Mouse (Mus musculus) liver, postnatal 0 days (tissue): ENCODE measurements around the gene Pmm1. TPM values are rescaled to one million over a fixed set of nuclear protein-coding genes. Genes with fewer than 3 reads are reported as not detected.
A peak's percentile ranks its signal among the peaks of the same experiment; 100 is the strongest.

Experiments used
- ATAC-seq: fragments of 200-750 bp; cut with Nextera tagmentation; 2 replicates; pipeline ENCODE4 v1.8.0; 2017; ENCODE audit warnings: mild to moderate bottlenecking, moderate library complexity
- DNase-seq: peaks from one replicate; pipeline ENCODE4 v3.0.0-alpha.2; 2016
- H3K27ac ChIP-seq: fragments of 300-500 bp; sonication (generic); 2 replicates; pipeline ENCODE4 v1.5.1; 2014; ENCODE audit warnings: antibody characterized with exemption, moderate library complexity, mild to moderate bottlenecking, low read depth
- H3K27me3 ChIP-seq: fragments of 300-500 bp; sonication (generic); 2 replicates; pipeline ENCODE4 v1.6.1; 2014; ENCODE audit warnings: low read length, control low read depth, mixed read lengths; ENCODE audit not compliant: insufficient read depth
- H3K36me3 ChIP-seq: fragments of 300-500 bp; sonication (generic); replicated peaks from 2 replicates; pipeline ENCODE4 v1.6.1; 2014; ENCODE audit warnings: mild to moderate bottlenecking, control low read depth, low read length, moderate library complexity, mixed read lengths; ENCODE audit not compliant: insufficient read depth
- H3K4me1 ChIP-seq: fragments of 300-500 bp; sonication (generic); 2 replicates; pipeline ENCODE4 v1.6.1; 2014; ENCODE audit warnings: antibody characterized with exemption, mild to moderate bottlenecking, control low read depth; ENCODE audit not compliant: insufficient read depth
- H3K4me2 ChIP-seq: fragments of 300-500 bp; sonication (generic); 2 replicates; pipeline ENCODE4 v1.6.1; 2014; ENCODE audit warnings: low read depth, mild to moderate bottlenecking, low read length, moderate library complexity, mixed read lengths
- H3K4me3 ChIP-seq: fragments of 300-500 bp; sonication (generic); 2 replicates; pipeline ENCODE4 v1.5.1; 2014; ENCODE audit warnings: low read depth, low read length
- H3K9ac ChIP-seq: fragments of 300-500 bp; sonication (generic); replicated peaks from 2 replicates; pipeline ENCODE4 v1.6.1; 2014; ENCODE audit warnings: mild to moderate bottlenecking, moderate library complexity
- H3K9me3 ChIP-seq: fragments of 300-500 bp; sonication (generic); 2 replicates; pipeline ENCODE4 v1.6.1; 2016; ENCODE audit warnings: mild to moderate bottlenecking, control low read depth, low read length, mixed read lengths
- CTCF ChIP-seq: sonication (generic); IDR thresholded peaks from 2 replicates; pipeline ENCODE4 v1.5.1; 2016; ENCODE audit warnings: antibody characterized with exemption, low read depth
- EP300 ChIP-seq: IDR thresholded peaks from 2 replicates; pipeline ENCODE4 v1.6.1; 2016; ENCODE audit warnings: antibody characterized with exemption, low read depth, mild to moderate bottlenecking
- WGBS: fragments of 180-500 bp; shearing (Covaris S2); extraction: QIAGEN DNeasy Blood & Tissue Kit; methylation state at CpG from one replicate; pipeline ENCODE4 v1.1.7; 2014; ENCODE audit not compliant: insufficient replicate concordance; 5-methylcytosine and 5-hydroxymethylcytosine counted together
- polyA plus RNA-seq: library from polyadenylated mRNA; unstranded; fragments of >200 nt; fragmentation: Nextera tagmentation; extraction: Ambion mirVana; gene quantifications from 2 replicates; pipeline ENCODE4 v1.2.1, GENCODE M21; 2015

Gene Pmm1
- polyA plus RNA-seq, 1 experiment from 2014 or later = 10.1 TPM

- peaks cover 13% of the 10 kb centered on the region for H3K4me1 ChIP-seq
- ATAC-seq = no peak
- H3K4me3 ChIP-seq = no peak overlapping the region
- H3K9ac ChIP-seq = no peak overlapping the region
- no peak for TF ChIP-seq EP300
- no peak for TF ChIP-seq CTCF
- H3K27ac ChIP-seq = no peak overlapping the region
- no peaks in the 10 kb centered on the region for H3K27me3 ChIP-seq
- H3K9me3 ChIP-seq = no peaks in the 10 kb centered on the region
- H3K36me3 ChIP-seq = peaks cover 21% of the 10 kb centered on the region
- WGBS = 89% methylated on average over 10 of the region's 10 CpGs
- no peak for DNase-seq
- no peak overlapping the region for H3K4me2 ChIP-seq
These were observed 40.0 kb downstream of the Pmm1 start for GRCm38 (mm10) chr15:81920546-81921217.

GRCm38 (mm10) chr15:81919062-81919461 is 41.7 kb downstream of the Pmm1 start:
- H3K27ac ChIP-seq = no peak overlapping the region
- no peak overlapping the region for H3K4me2 ChIP-seq
- peaks cover 36% of the 10 kb centered on the region for H3K36me3 ChIP-seq
- TF ChIP-seq EP300 = no peak
- DNase-seq (no peak), ATAC-seq (no peak)
- H3K4me1 ChIP-seq = peaks cover 4% of the 10 kb centered on the region; the same call in 1 of the 2 replicates
- 84% methylated on average over 5 of the region's 5 CpGs for WGBS
- no peaks in the 10 kb centered on the region for H3K9me3 ChIP-seq
- no peak overlapping the region for H3K9ac ChIP-seq
- H3K27me3 ChIP-seq = no peaks in the 10 kb centered on the region
- H3K4me3 ChIP-seq = no peak overlapping the region

DNA sequence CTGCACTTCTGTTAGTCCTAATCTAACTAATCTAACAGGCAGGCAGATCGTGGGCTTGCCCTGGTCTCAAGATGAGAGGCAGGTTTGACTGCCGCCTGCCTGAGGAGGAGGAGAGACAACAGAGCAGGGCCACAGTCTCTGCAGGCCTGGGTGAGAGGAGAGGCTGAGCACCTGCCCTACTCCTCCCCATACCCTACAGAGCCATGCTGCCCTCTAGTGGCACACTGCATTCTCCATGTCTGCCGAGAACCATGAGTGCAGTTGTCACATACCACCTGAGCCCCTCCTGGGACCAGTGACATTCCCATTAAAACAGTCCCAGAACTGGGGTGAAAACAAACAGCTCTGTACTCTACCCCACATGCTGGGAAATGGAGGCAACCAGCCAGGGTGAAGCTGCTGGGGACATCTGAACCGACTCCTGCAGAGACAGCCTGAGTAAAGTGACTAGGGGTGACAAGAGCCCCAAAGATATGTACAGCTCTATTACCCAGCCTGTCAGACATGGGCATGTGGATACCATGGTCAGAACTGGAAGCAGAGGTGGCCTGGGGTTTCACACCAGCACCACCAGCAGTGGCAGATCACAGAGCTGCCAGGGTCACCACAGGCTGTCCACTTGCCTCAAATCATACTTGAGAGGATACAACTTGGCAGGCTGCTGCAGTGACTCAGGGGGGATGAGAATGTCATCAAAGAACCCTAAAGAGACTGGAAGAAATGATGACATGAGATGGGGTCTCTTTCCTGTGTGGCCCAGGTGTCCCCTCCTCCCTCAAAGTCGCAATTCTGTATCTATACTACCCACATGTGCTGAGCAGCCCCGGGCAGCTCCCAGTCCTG is 42.9 kb downstream of the Pmm1 start:
- Histone ChIP-seq H3K9me3 (no peaks in the 10 kb centered on the region), H3K9ac (no peak overlapping the region), H3K4me3 (no peak overlapping the region), H3K4me1 (peaks cover 5% of the 10 kb centered on the region; the same call in 1 of the 2 replicates), H3K27me3 (no peaks in the 10 kb centered on the region), H3K27ac (no peak overlapping the region), H3K4me2 (no peak overlapping the region), H3K36me3 (peaks cover 48% of the 10 kb centered on the region)
- 49% methylated on average over 6 of the region's 6 CpGs for WGBS
- ATAC-seq (peak; percentile 46), DNase-seq (peak; percentile 83)
- TF ChIP-seq EP300 = no peak
- TF ChIP-seq CTCF = peak; percentile 98

- DNase-seq (no peak), ATAC-seq (no peak)
- no peak overlapping the region for H3K9ac ChIP-seq
- H3K9me3 ChIP-seq = no peaks in the 10 kb centered on the region
- no peak overlapping the region for H3K4me2 ChIP-seq
- no peak overlapping the region for H3K27ac ChIP-seq
- no peak for TF ChIP-seq CTCF
- no peak for TF ChIP-seq EP300
- H3K4me3 ChIP-seq = no peak overlapping the region
- WGBS = 86% methylated on average over 12 of the region's 12 CpGs
- H3K27me3 ChIP-seq = no peaks in the 10 kb centered on the region
- H3K36me3 ChIP-seq = peaks cover 52% of the 10 kb centered on the region
- H3K4me1 ChIP-seq = peaks cover 5% of the 10 kb centered on the region; the same call in 1 of the 2 replicates
These were observed 43.5 kb downstream of the Pmm1 start for GRCm38 (mm10) chr15:81917201-81917600.

DNA sequence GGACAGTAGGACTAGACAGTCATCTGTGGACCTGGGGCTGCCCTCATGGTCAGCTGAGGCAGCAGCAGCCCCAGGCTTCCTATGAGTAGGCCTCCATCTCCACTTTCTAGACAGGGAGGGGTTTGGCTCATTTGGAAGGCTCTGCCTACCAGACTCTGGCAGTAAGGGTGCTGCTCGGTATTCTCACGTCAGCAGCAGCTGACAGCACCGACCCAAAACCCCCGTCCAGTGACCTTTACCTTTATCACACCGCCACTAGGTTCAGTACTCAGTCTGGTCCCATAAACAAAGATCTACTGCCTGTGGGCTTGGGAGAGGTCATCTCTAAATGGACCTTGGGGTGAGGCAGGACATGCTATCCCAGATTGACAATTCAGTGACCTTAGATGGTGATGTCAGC is 45.1 kb downstream of the Pmm1 start:
- H3K9me3 ChIP-seq = no peaks in the 10 kb centered on the region
- peak; percentile 18; the same call in 1 of the 2 replicates for ATAC-seq
- H3K4me2 ChIP-seq = no peak overlapping the region
- 76% methylated on average over 5 of the region's 5 CpGs for WGBS
- no peak overlapping the region for H3K9ac ChIP-seq
- peaks cover 5% of the 10 kb centered on the region; the same call in 1 of the 2 replicates for H3K4me1 ChIP-seq
- DNase-seq = no peak
- no peaks in the 10 kb centered on the region for H3K27me3 ChIP-seq
- no peak for TF ChIP-seq CTCF
- no peak for TF ChIP-seq EP300
- peaks cover 63% of the 10 kb centered on the region for H3K36me3 ChIP-seq
- H3K4me3 ChIP-seq = no peak overlapping the region
- H3K27ac ChIP-seq = no peak overlapping the region

DNA sequence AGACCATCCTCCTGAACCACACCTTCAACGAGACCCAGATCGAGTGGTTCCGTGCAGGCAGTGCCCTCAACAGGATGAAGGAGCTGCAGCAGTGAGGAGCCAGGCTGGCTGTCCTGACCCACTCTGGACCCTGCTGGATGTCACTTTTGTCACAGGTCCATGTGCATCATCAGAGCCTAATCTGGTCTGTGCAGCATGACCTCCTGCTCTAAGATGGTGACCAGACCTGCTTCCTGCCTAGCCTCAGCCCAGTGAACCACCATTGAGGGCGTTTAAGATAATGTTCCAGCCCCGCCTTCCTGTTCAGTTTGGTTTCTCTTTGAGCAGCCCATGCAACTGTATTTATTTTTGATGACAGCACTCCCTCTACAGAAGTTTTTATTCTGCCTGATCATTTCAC is 46.1 kb downstream of the Pmm1 start:
- no peak overlapping the region for H3K9ac ChIP-seq
- no peaks in the 10 kb centered on the region for H3K9me3 ChIP-seq
- H3K4me2 ChIP-seq = no peak overlapping the region
- H3K27ac ChIP-seq = no peak overlapping the region
- no peak overlapping the region for H3K4me3 ChIP-seq
- H3K36me3 ChIP-seq = peaks cover 71% of the 10 kb centered on the region
- DNase-seq = no peak
- peaks cover 5% of the 10 kb centered on the region; the same call in 1 of the 2 replicates for H3K4me1 ChIP-seq
- WGBS = 60% methylated on average over 5 of the region's 5 CpGs
- H3K27me3 ChIP-seq = no peaks in the 10 kb centered on the region
- TF ChIP-seq EP300 (no peak), CTCF (no peak)
- peak; percentile 38 for ATAC-seq
